Comparison of ENCODE assay signal across 11 mouse cellular contexts in genomic region chrX:9128317-9128831, GRCm38 (mm10). TPM values are rescaled to one million over a fixed set of nuclear protein-coding genes. Genes with fewer than 3 reads are reported as not detected.
A peak's percentile ranks its signal among the peaks of the same experiment; 100 is the strongest.
DNase-seq lines count a peak whose midpoint lies in the region; ATAC-seq and TF ChIP-seq lines count a peak whose summit lies in the region.
"Had no signal": no experiment of that assay in that cellular context is flagged by ENCODE, and none has a peak within 500 bp of the region (broad histone marks: within the 10 kb centered on the region; RNA-seq: fewer than 3 reads in every experiment).

No protein-coding gene starts in this region.

- TF ChIP-seq POLR2A in cortical plate, adult 2 months (IDR thresholded peaks at IDR 0.05; ENCODE audit: extremely low read depth, insufficient read depth, low read length) = no peak

- peak; percentile 75 for DNase-seq in midbrain, embryonic 14.5 days
- peak; percentile 12 to 24 for DNase-seq in layer of hippocampus, postnatal 10 days (ENCODE audit: low spot score in 2 of 2)
- peak; percentile 9 for DNase-seq in right cerebral cortex, postnatal 14 days

- no peaks in the 10 kb centered on the region for H3K36me3 ChIP-seq in forebrain, embryonic 13.5 days (ENCODE audit: poor library complexity, severe bottlenecking)
- no peaks in the 10 kb centered on the region for H3K36me3 ChIP-seq in forebrain, embryonic 15.5 days
- H3K36me3 ChIP-seq in midbrain, embryonic 14.5 days (ENCODE audit: control insufficient read depth, insufficient read depth, low read length) = no peaks in the 10 kb centered on the region
- H3K36me3 ChIP-seq in midbrain, embryonic 15.5 days (replicated peaks) = no peaks in the 10 kb centered on the region

- no peak overlapping the region for H3K27ac ChIP-seq in forebrain, embryonic 13.5 days
- H3K27ac ChIP-seq in forebrain, embryonic 15.5 days (replicated peaks) = no peak overlapping the region
- H3K27ac ChIP-seq in midbrain, embryonic 14.5 days (replicated peaks; ENCODE audit: low read depth, low read length) = no peak overlapping the region
- no peak overlapping the region for H3K27ac ChIP-seq in midbrain, embryonic 15.5 days
- no peak overlapping the region for H3K27ac ChIP-seq in cortical plate, adult 2 months (ENCODE audit: insufficient read depth, low read length)

- no peaks in the 10 kb centered on the region for H3K9me3 ChIP-seq in forebrain, embryonic 13.5 days (replicated peaks)
- H3K9me3 ChIP-seq in forebrain, embryonic 15.5 days = no peaks in the 10 kb centered on the region
- H3K9me3 ChIP-seq in midbrain, embryonic 14.5 days (ENCODE audit: control insufficient read depth, low read length) = no peaks in the 10 kb centered on the region
- H3K9me3 ChIP-seq in midbrain, embryonic 15.5 days = no peaks in the 10 kb centered on the region

- 40% methylated on average over 7 of the region's 7 CpGs for WGBS in forebrain, embryonic 13.5 days
- 56% methylated on average over 7 of the region's 7 CpGs for WGBS in forebrain, embryonic 15.5 days
- 39% methylated on average over 7 of the region's 7 CpGs for WGBS in midbrain, embryonic 14.5 days
- 48% methylated on average over 7 of the region's 7 CpGs for WGBS in midbrain, embryonic 15.5 days

- no peaks in the 10 kb centered on the region for H3K4me1 ChIP-seq in forebrain, embryonic 13.5 days
- no peaks in the 10 kb centered on the region for H3K4me1 ChIP-seq in forebrain, embryonic 15.5 days
- H3K4me1 ChIP-seq in midbrain, embryonic 14.5 days (ENCODE audit: control insufficient read depth, insufficient read depth, low read length) = no peaks in the 10 kb centered on the region
- H3K4me1 ChIP-seq in midbrain, embryonic 15.5 days = no peaks in the 10 kb centered on the region
- H3K4me1 ChIP-seq in cortical plate, adult 2 months (ENCODE audit: control insufficient read depth, insufficient read depth, low read length) = no peaks in the 10 kb centered on the region

- H3K4me3 ChIP-seq in forebrain, embryonic 13.5 days = no peak overlapping the region
- no peak overlapping the region for H3K4me3 ChIP-seq in forebrain, embryonic 15.5 days
- H3K4me3 ChIP-seq in midbrain, embryonic 14.5 days (replicated peaks; ENCODE audit: low read depth, low read length) = no peak overlapping the region
- no peak overlapping the region for H3K4me3 ChIP-seq in midbrain, embryonic 15.5 days
- H3K4me3 ChIP-seq in cortical plate, adult 2 months (ENCODE audit: insufficient read depth, low read length) = no peak overlapping the region
- H3K4me3 ChIP-seq: myocyte had no signal

- no peak overlapping the region for H3K9ac ChIP-seq in forebrain, embryonic 13.5 days
- H3K9ac ChIP-seq in forebrain, embryonic 15.5 days (replicated peaks) = no peak overlapping the region
- no peak overlapping the region for H3K9ac ChIP-seq in midbrain, embryonic 14.5 days (replicated peaks; ENCODE audit: low read length)
- H3K9ac ChIP-seq in midbrain, embryonic 15.5 days = no peak overlapping the region

- H3K27me3 ChIP-seq in forebrain, embryonic 13.5 days = no peaks in the 10 kb centered on the region
- H3K27me3 ChIP-seq in forebrain, embryonic 15.5 days = no peaks in the 10 kb centered on the region
- no peaks in the 10 kb centered on the region for H3K27me3 ChIP-seq in midbrain, embryonic 14.5 days (ENCODE audit: control insufficient read depth, insufficient read depth, low read length)
- H3K27me3 ChIP-seq in midbrain, embryonic 15.5 days (replicated peaks) = no peaks in the 10 kb centered on the region

- H3K4me2 ChIP-seq in forebrain, embryonic 13.5 days = no peak overlapping the region
- H3K4me2 ChIP-seq in forebrain, embryonic 15.5 days (replicated peaks) = no peak overlapping the region
- H3K4me2 ChIP-seq in midbrain, embryonic 14.5 days (ENCODE audit: low read length) = no peak overlapping the region
- no peak overlapping the region for H3K4me2 ChIP-seq in midbrain, embryonic 15.5 days

- ATAC-seq in forebrain, embryonic 13.5 days = 0 out of 2 replicates have a peak, but pooled peaks have one; percentile 45
- no peak for ATAC-seq in forebrain, embryonic 15.5 days (replicated peaks)
- no peak for ATAC-seq in midbrain, embryonic 14.5 days (ENCODE audit: low FRiP score, low TSS enrichment)
- no peak for ATAC-seq in midbrain, embryonic 15.5 days (replicated peaks)
- no peak for ATAC-seq in inflammation-experienced regulatory T-cells, adult 6 months

- peak; percentile 19; the same call in 1 of the 2 replicates for TF ChIP-seq CTCF in cortical plate, adult 2 months (IDR thresholded peaks at IDR 0.05; ENCODE audit: extremely low read depth, insufficient read depth, low read length)

RNA-seq across cellular contexts. Expression of gene 4930402K13Rik, which starts 24.0 kb away (rescaled TPM):
- not detected in 2 replicates for polyA plus RNA-seq in forebrain, embryonic 13.5 days (2015; fragmentation: Nextera tagmentation; extraction: Ambion mirVana)
- not detected in 2 replicates for polyA plus RNA-seq in forebrain, embryonic 15.5 days (2015; fragmentation: Nextera tagmentation; extraction: Ambion mirVana)
- not detected in 2 replicates for polyA plus RNA-seq in midbrain, embryonic 14.5 days (2014; fragmentation: Nextera tagmentation; extraction: Ambion mirVana)
- polyA plus RNA-seq in midbrain, embryonic 15.5 days (2015; fragmentation: Nextera tagmentation; extraction: Ambion mirVana) = not detected in 2 replicates
- polyA plus RNA-seq in cortical plate, adult 2 months (2012; rRNA removed) = not detected in 2 replicates
- total RNA-seq in layer of hippocampus, postnatal 10 days (2021) = not detected
- not detected for polyA plus RNA-seq in inflammation-experienced regulatory T-cells, adult 6 months (2017; shearing (Covaris generic))
- total RNA-seq: ES-E14 had no signal
- polyA plus RNA-seq: heart, embryonic 14.5 days; myocyte had no signal

Comparison
In these comparisons a context has a peak if more than half of its experiments do, and no peak if none do; other contexts are left out.
1. DNase-seq: peak in every context shown above with its lines; median percentile 75 in midbrain, embryonic 14.5 days; 18 in layer of hippocampus, postnatal 10 days; 9 in right cerebral cortex, postnatal 14 days.